Mouse (Mus musculus) kidney, adult 11 months (tissue): ENCODE measurements around the gene Gls.

ENCODE experiments used
- DNase-seq: peaks from one replicate; pipeline ENCODE4 v3.0.0; 2022

Gene Gls

GRCm38 (mm10) chr1:52242270-52242669, 9.2 kb upstream of the Gls start:
- DNase-seq, result no peak

GRCm38 (mm10) chr1:52232766-52233140, 279 bp downstream of the Gls start:
- DNase-seq, result no peak

GRCm38 (mm10) chr1:52231939-52232765, 880 bp downstream of the Gls start:
- DNase-seq, result peak; percentile 43

GRCm38 (mm10) chr1:52230404-52230803, 2.6 kb downstream of the Gls start:
- no peak for DNase-seq

- no peak for DNase-seq
Measured at GRCm38 (mm10) chr1:52228178-52228577, 4.9 kb downstream of the Gls start.

GRCm38 (mm10) chr1:52226416-52226815, 6.6 kb downstream of the Gls start:
- no peak for DNase-seq

GRCm38 (mm10) chr1:52216766-52217165, 16.3 kb downstream of the Gls start:
- no peak for DNase-seq

- no peak for DNase-seq
Measured at GRCm38 (mm10) chr1:52182992-52183391, 50.0 kb downstream of the Gls start.

GRCm38 (mm10) chr1:52181994-52182393, 51.0 kb downstream of the Gls start:
- no peak for DNase-seq

GRCm38 (mm10) chr1:52179939-52180568, 53.0 kb downstream of the Gls start:
- no peak for DNase-seq

GRCm38 (mm10) chr1:52176999-52177398, 56.0 kb downstream of the Gls start:
- DNase-seq, result peak; percentile 38

- DNase-seq, result no peak
Measured at GRCm38 (mm10) chr1:52175983-52176382, 57.0 kb downstream of the Gls start.

- DNase-seq, result no peak
Measured at GRCm38 (mm10) chr1:52175321-52175720, 57.7 kb downstream of the Gls start.

GRCm38 (mm10) chr1:52171271-52171670, 61.8 kb downstream of the Gls start:
- DNase-seq, result no peak

- DNase-seq, result no peak
Measured at GRCm38 (mm10) chr1:52170747-52171146, 62.3 kb downstream of the Gls start.

- DNase-seq, result no peak
Measured at GRCm38 (mm10) chr1:52170057-52170456, 63.0 kb downstream of the Gls start.

GRCm38 (mm10) chr1:52166652-52167220, 66.3 kb downstream of the Gls start:
- DNase-seq, result no peak

- peak; percentile 1 for DNase-seq
Measured at GRCm38 (mm10) chr1:52163707-52164457, 69.2 kb downstream of the Gls start.

GRCm38 (mm10) chr1:52161151-52161550, 71.9 kb downstream of the Gls start:
- no peak for DNase-seq

GRCm38 (mm10) chr1:52158490-52159381, 74.3 kb downstream of the Gls start:
- DNase-seq, result no peak

- DNase-seq, result peak; percentile 28
Measured at GRCm38 (mm10) chr1:52158040-52158439, 75.0 kb downstream of the Gls start.

- DNase-seq, result no peak
Measured at GRCm38 (mm10) chr1:52156351-52156750, 76.7 kb downstream of the Gls start.
